Mouse (Mus musculus) hindbrain, postnatal 0 days (tissue): ENCODE data around the gene Pmfbp1. TPM values are rescaled to one million over a fixed set of nuclear protein-coding genes. Genes with fewer than 3 reads are reported as not detected.

Experiments used
- ATAC-seq: fragments of 200-750 bp; cut with Nextera tagmentation; 2 replicates; pipeline ENCODE4 v1.8.0; 2017; ENCODE audit warnings: mild to moderate bottlenecking, moderate TSS enrichment, moderate library complexity
- DNase-seq: peaks from one replicate; pipeline ENCODE4 v3.0.0-alpha.2; 2015; ENCODE audit warnings: low spot score
- H3K27ac ChIP-seq: fragments of 300-500 bp; sonication (generic); 2 replicates; pipeline ENCODE4 v1.5.1; 2014; ENCODE audit warnings: mild to moderate bottlenecking
- H3K27me3 ChIP-seq: fragments of 300-500 bp; sonication (generic); 2 replicates; pipeline ENCODE4 v1.6.1; 2014; ENCODE audit warnings: low read length, mixed read lengths; ENCODE audit not compliant: insufficient read depth
- H3K36me3 ChIP-seq: fragments of 300-500 bp; sonication (generic); 2 replicates; pipeline ENCODE4 v1.6.1; 2014; ENCODE audit warnings: low read length, mixed read lengths; ENCODE audit not compliant: insufficient read depth
- H3K4me1 ChIP-seq: fragments of 300-500 bp; sonication (generic); 2 replicates; pipeline ENCODE4 v1.6.1; 2014; ENCODE audit warnings: antibody characterized with exemption, low read length, mixed read lengths; ENCODE audit not compliant: insufficient read depth
- H3K4me2 ChIP-seq: fragments of 300-500 bp; sonication (generic); 2 replicates; pipeline ENCODE4 v1.6.1; 2014; ENCODE audit warnings: low read depth, mild to moderate bottlenecking, low read length, moderate library complexity, mixed read lengths
- H3K4me3 ChIP-seq: fragments of 300-500 bp; sonication (generic); 2 replicates; pipeline ENCODE4 v1.5.1; 2014; ENCODE audit warnings: low read length
- H3K9ac ChIP-seq: fragments of 300-500 bp; sonication (generic); replicated peaks from 2 replicates; pipeline ENCODE4 v1.6.1; 2014; ENCODE audit warnings: mild to moderate bottlenecking, low read length, moderate library complexity, mixed read lengths
- H3K9me3 ChIP-seq: fragments of 300-500 bp; sonication (generic); 2 replicates; pipeline ENCODE4 v1.6.1; 2016; ENCODE audit warnings: low read length, mixed read lengths
- CTCF ChIP-seq: IDR thresholded peaks from 2 replicates; pipeline ENCODE4 v1.5.1; 2016; ENCODE audit warnings: antibody characterized with exemption, control low read depth, low read depth
- WGBS: fragments of 180-500 bp; shearing (Covaris S2); extraction: QIAGEN DNeasy Blood & Tissue Kit; methylation state at CpG from one replicate; pipeline ENCODE4 v1.1.7; 2014; 5-methylcytosine and 5-hydroxymethylcytosine counted together
- polyA plus RNA-seq: library from polyadenylated mRNA; unstranded; fragments of >200 nt; fragmentation: Nextera tagmentation; extraction: Ambion mirVana; gene quantifications from 2 replicates; pipeline ENCODE4 v1.2.1, GENCODE M21; 2015
- total RNA-seq: library from RNA; depleted of rRNA; stranded (reverse); fragments of >200 nt; gene quantifications from 2 replicates; pipeline ENCODE4 v1.2.3, GENCODE M21; 2014

Pmfbp1 gene
- total and polyA plus RNA-seq, 2 experiments from 2014 or later = 1.2 to 2.0 TPM

GRCm38 (mm10) chr8:109492785-109493184, 1.0 kb upstream of the Pmfbp1 start:
- no peak overlapping the region for H3K27ac ChIP-seq
- no peaks in the 10 kb centered on the region for H3K36me3 ChIP-seq
- H3K4me2 ChIP-seq = no peak overlapping the region
- no peak overlapping the region for H3K9ac ChIP-seq
- H3K4me3 ChIP-seq = no peak overlapping the region
- WGBS = 93% methylated on average over 6 of the region's 6 CpGs
- no peaks in the 10 kb centered on the region for H3K9me3 ChIP-seq
- H3K27me3 ChIP-seq = no peaks in the 10 kb centered on the region
- no peaks in the 10 kb centered on the region for H3K4me1 ChIP-seq
- TF ChIP-seq CTCF = no peak
- no peak for ATAC-seq
- no peak for DNase-seq

- no peak overlapping the region for H3K4me2 ChIP-seq
- no peaks in the 10 kb centered on the region for H3K27me3 ChIP-seq
- no peak for ATAC-seq
- WGBS = 57% methylated on average over 2 of the region's 2 CpGs
- no peaks in the 10 kb centered on the region for H3K9me3 ChIP-seq
- TF ChIP-seq CTCF = no peak
- no peaks in the 10 kb centered on the region for H3K36me3 ChIP-seq
- no peak overlapping the region for H3K9ac ChIP-seq
- no peak overlapping the region for H3K4me3 ChIP-seq
- H3K27ac ChIP-seq = no peak overlapping the region
- no peaks in the 10 kb centered on the region for H3K4me1 ChIP-seq
- no peak for DNase-seq
Observed at GRCm38 (mm10) chr8:109494601-109495000, 774 bp downstream of the Pmfbp1 start.

GRCm38 (mm10) chr8:109497431-109497830, 3.6 kb downstream of the Pmfbp1 start:
- WGBS = 29% methylated on average over 5 of the region's 5 CpGs
- Histone ChIP-seq H3K4me2 (no peak overlapping the region), H3K4me1 (no peaks in the 10 kb centered on the region), H3K9me3 (no peaks in the 10 kb centered on the region), H3K36me3 (no peaks in the 10 kb centered on the region), H3K27me3 (no peaks in the 10 kb centered on the region), H3K27ac (no peak overlapping the region), H3K9ac (no peak overlapping the region), H3K4me3 (no peak overlapping the region)
- TF ChIP-seq CTCF = no peak
- DNase-seq (no peak), ATAC-seq (no peak)

- Histone ChIP-seq H3K9ac (no peak overlapping the region), H3K9me3 (no peaks in the 10 kb centered on the region), H3K4me3 (no peak overlapping the region), H3K4me1 (no peaks in the 10 kb centered on the region), H3K4me2 (no peak overlapping the region), H3K36me3 (no peaks in the 10 kb centered on the region), H3K27ac (no peak overlapping the region), H3K27me3 (no peaks in the 10 kb centered on the region)
- ATAC-seq = no peak
- 77% methylated on average over 16 of the region's 16 CpGs for WGBS
- DNase-seq = no peak
- TF ChIP-seq CTCF = no peak
Observed at GRCm38 (mm10) chr8:109499009-109499717, 5.3 kb downstream of the Pmfbp1 start.

GRCm38 (mm10) chr8:109503566-109503965, 9.7 kb downstream of the Pmfbp1 start:
- DNase-seq (no peak), ATAC-seq (no peak)
- TF ChIP-seq CTCF = no peak
- H3K4me2 ChIP-seq = no peak overlapping the region
- H3K9ac ChIP-seq = no peak overlapping the region
- no peak overlapping the region for H3K27ac ChIP-seq
- no peak overlapping the region for H3K4me3 ChIP-seq
- H3K36me3 ChIP-seq = no peaks in the 10 kb centered on the region
- 71% methylated on average over 1 of the region's 1 CpGs for WGBS
- H3K27me3 ChIP-seq = no peaks in the 10 kb centered on the region
- H3K4me1 ChIP-seq = no peaks in the 10 kb centered on the region
- no peaks in the 10 kb centered on the region for H3K9me3 ChIP-seq

GRCm38 (mm10) chr8:109505560-109505959, 11.7 kb downstream of the Pmfbp1 start:
- Histone ChIP-seq H3K4me1 (no peaks in the 10 kb centered on the region), H3K9ac (no peak overlapping the region), H3K36me3 (no peaks in the 10 kb centered on the region), H3K4me2 (no peak overlapping the region), H3K27ac (no peak overlapping the region), H3K27me3 (no peaks in the 10 kb centered on the region), H3K4me3 (no peak overlapping the region), H3K9me3 (no peaks in the 10 kb centered on the region)
- TF ChIP-seq CTCF = no peak
- 88% methylated on average over 5 of the region's 5 CpGs for WGBS
- DNase-seq (no peak), ATAC-seq (no peak)

- Histone ChIP-seq H3K27ac (no peak overlapping the region), H3K36me3 (no peaks in the 10 kb centered on the region), H3K9ac (no peak overlapping the region), H3K4me1 (no peaks in the 10 kb centered on the region), H3K4me2 (no peak overlapping the region), H3K4me3 (no peak overlapping the region), H3K9me3 (no peaks in the 10 kb centered on the region), H3K27me3 (no peaks in the 10 kb centered on the region)
- 78% methylated on average over 2 of the region's 2 CpGs for WGBS
- no peak for ATAC-seq
- no peak for DNase-seq
- no peak for TF ChIP-seq CTCF
Observed at GRCm38 (mm10) chr8:109524008-109524407, 30.2 kb downstream of the Pmfbp1 start.
